Mouse (Mus musculus): ENCODE data around the gene Acbd7. TPM values are rescaled to one million over a fixed set of nuclear protein-coding genes. Genes with fewer than 3 reads are reported as not detected.

The Acbd7 gene
- polyA plus RNA-seq, 1 experiment from 2014 or later = not detected

- peak within 1 kb of the TSS; percentile 70 for H3K4me3 ChIP-seq
- peak; percentile 97 for DNase-seq (ENCODE audit: low spot score)
- H3K27me3 ChIP-seq (ENCODE audit: low read depth, poor library complexity, severe bottlenecking) = peaks cover 18% of the 10 kb centered on the region
- H3K27ac ChIP-seq = peak within 1 kb of the TSS; percentile 91
- H3K4me1 ChIP-seq = peaks cover 20% of the 10 kb centered on the region
- peaks cover 23% of the 10 kb centered on the region for H3K36me3 ChIP-seq
- WGBS = 0% methylated on average over 45 of the region's 45 CpGs
- no peaks in the 10 kb centered on the region for H3K9me3 ChIP-seq (replicated peaks)
Measured at GRCm38 (mm10) chr2:3332484-3333242, 3.3 kb upstream of the Acbd7 start, which contains the start of gene Rpp38. Rpp38 (minus strand) TSS chr2:3332643.

- DNase-seq (ENCODE audit: low spot score) = no peak
- Histone ChIP-seq H3K36me3 (peaks cover 12% of the 10 kb centered on the region), H3K9me3 (replicated peaks) (no peaks in the 10 kb centered on the region), H3K4me3 (no peak overlapping the region), H3K27ac (no peak overlapping the region), H3K27me3 (ENCODE audit: low read depth, poor library complexity, severe bottlenecking) (peaks cover 18% of the 10 kb centered on the region), H3K4me1 (peaks cover 20% of the 10 kb centered on the region)
- WGBS = 91% methylated on average over 12 of the region's 12 CpGs
Measured at GRCm38 (mm10) chr2:3333761-3334160, 2.2 kb upstream of the Acbd7 start.

GRCm38 (mm10) chr2:3348422-3348821 lies 12.5 kb downstream of the Acbd7 start:
- H3K27ac ChIP-seq = no peak overlapping the region
- no peaks in the 10 kb centered on the region for H3K4me1 ChIP-seq
- no peaks in the 10 kb centered on the region for H3K27me3 ChIP-seq (ENCODE audit: low read depth, poor library complexity, severe bottlenecking)
- no peak for DNase-seq (ENCODE audit: low spot score)
- H3K36me3 ChIP-seq = no peaks in the 10 kb centered on the region
- no peaks in the 10 kb centered on the region for H3K9me3 ChIP-seq (replicated peaks)
- H3K4me3 ChIP-seq = no peak overlapping the region
- WGBS = 84% methylated on average over 4 of the region's 4 CpGs

GRCm38 (mm10) chr2:3348919-3349318 lies 13.0 kb downstream of the Acbd7 start:
- Histone ChIP-seq H3K36me3 (no peaks in the 10 kb centered on the region), H3K4me3 (no peak overlapping the region), H3K27me3 (ENCODE audit: low read depth, poor library complexity, severe bottlenecking) (no peaks in the 10 kb centered on the region), H3K9me3 (replicated peaks) (no peaks in the 10 kb centered on the region), H3K27ac (no peak overlapping the region), H3K4me1 (no peaks in the 10 kb centered on the region)
- WGBS = 25% methylated on average over 3 of the region's 3 CpGs
- no peak for DNase-seq (ENCODE audit: low spot score)

- Histone ChIP-seq H3K9me3 (replicated peaks) (no peaks in the 10 kb centered on the region), H3K27me3 (ENCODE audit: low read depth, poor library complexity, severe bottlenecking) (no peaks in the 10 kb centered on the region)
- no peak for DNase-seq (ENCODE audit: low spot score)
Measured at GRCm38 (mm10) chr2:3353160-3353559, 17.2 kb downstream of the Acbd7 start.

GRCm38 (mm10) chr2:3355793-3356192 lies 19.8 kb downstream of the Acbd7 start:
- Histone ChIP-seq H3K27ac (no peak overlapping the region), H3K36me3 (no peaks in the 10 kb centered on the region), H3K9me3 (replicated peaks) (no peaks in the 10 kb centered on the region), H3K4me1 (no peaks in the 10 kb centered on the region; the same call in 1 of the 2 replicates), H3K27me3 (ENCODE audit: low read depth, poor library complexity, severe bottlenecking) (no peaks in the 10 kb centered on the region), H3K4me3 (no peak overlapping the region)
- WGBS = 85% methylated on average over 8 of the region's 8 CpGs
- no peak for DNase-seq (ENCODE audit: low spot score)

More at GRCm38 (mm10) chr2:3353160-3353559, 17.2 kb downstream of the Acbd7 start:
- Histone ChIP-seq H3K4me1 (no peaks in the 10 kb centered on the region; the same call in 1 of the 2 replicates), H3K27ac (no peak overlapping the region), H3K4me3 (no peak overlapping the region), H3K36me3 (no peaks in the 10 kb centered on the region)

GRCm38 (mm10) chr2:3356311-3356710 lies 20.3 kb downstream of the Acbd7 start:
- no peak overlapping the region for H3K4me3 ChIP-seq
- H3K4me1 ChIP-seq = no peaks in the 10 kb centered on the region; the same call in 1 of the 2 replicates
- H3K9me3 ChIP-seq (replicated peaks) = no peaks in the 10 kb centered on the region
- no peaks in the 10 kb centered on the region for H3K27me3 ChIP-seq (ENCODE audit: low read depth, poor library complexity, severe bottlenecking)
- no peak overlapping the region for H3K27ac ChIP-seq
- no peaks in the 10 kb centered on the region for H3K36me3 ChIP-seq
- DNase-seq (ENCODE audit: low spot score) = no peak
- WGBS = 68% methylated on average over 3 of the region's 3 CpGs

GRCm38 (mm10) chr2:3357887-3358286 lies 21.9 kb downstream of the Acbd7 start:
- no peak overlapping the region for H3K27ac ChIP-seq
- H3K4me3 ChIP-seq = no peak overlapping the region
- no peaks in the 10 kb centered on the region for H3K9me3 ChIP-seq (replicated peaks)
- H3K36me3 ChIP-seq = no peaks in the 10 kb centered on the region
- WGBS = 78% methylated on average over 3 of the region's 3 CpGs
- DNase-seq (ENCODE audit: low spot score) = no peak
- H3K4me1 ChIP-seq = no peaks in the 10 kb centered on the region; the same call in 1 of the 2 replicates
- no peaks in the 10 kb centered on the region for H3K27me3 ChIP-seq (ENCODE audit: low read depth, poor library complexity, severe bottlenecking)

GRCm38 (mm10) chr2:3361067-3361466 lies 25.1 kb downstream of the Acbd7 start:
- no peak overlapping the region for H3K4me3 ChIP-seq
- DNase-seq (ENCODE audit: low spot score) = no peak
- WGBS = 80% methylated on average over 3 of the region's 3 CpGs
- H3K9me3 ChIP-seq (replicated peaks) = no peaks in the 10 kb centered on the region
- no peaks in the 10 kb centered on the region for H3K36me3 ChIP-seq
- no peaks in the 10 kb centered on the region; the same call in 1 of the 2 replicates for H3K4me1 ChIP-seq
- H3K27ac ChIP-seq = no peak overlapping the region
- H3K27me3 ChIP-seq (ENCODE audit: low read depth, poor library complexity, severe bottlenecking) = no peaks in the 10 kb centered on the region

- Histone ChIP-seq H3K4me3 (no peak overlapping the region), H3K36me3 (no peaks in the 10 kb centered on the region), H3K9me3 (replicated peaks) (no peaks in the 10 kb centered on the region), H3K4me1 (no peaks in the 10 kb centered on the region), H3K27me3 (ENCODE audit: low read depth, poor library complexity, severe bottlenecking) (no peaks in the 10 kb centered on the region), H3K27ac (no peak overlapping the region)
- DNase-seq (ENCODE audit: low spot score) = no peak
- 85% methylated on average over 4 of the region's 4 CpGs for WGBS
Measured at GRCm38 (mm10) chr2:3365127-3365526, 29.2 kb downstream of the Acbd7 start.

- no peaks in the 10 kb centered on the region for H3K36me3 ChIP-seq
- no peak overlapping the region for H3K4me3 ChIP-seq
Measured at GRCm38 (mm10) chr2:3387105-3387860, 51.3 kb downstream of the Acbd7 start.

More at GRCm38 (mm10) chr2:3387105-3387860, 51.3 kb downstream of the Acbd7 start:
- DNase-seq (ENCODE audit: low spot score) = no peak
- no peaks in the 10 kb centered on the region for H3K9me3 ChIP-seq (replicated peaks)
- H3K27ac ChIP-seq = no peak overlapping the region
- H3K4me1 ChIP-seq = no peaks in the 10 kb centered on the region
- H3K27me3 ChIP-seq (ENCODE audit: low read depth, poor library complexity, severe bottlenecking) = no peaks in the 10 kb centered on the region
- 86% methylated on average over 6 of the region's 6 CpGs for WGBS
